Mouse (Mus musculus): Measurements from ENCODE around the gene Nek7. TPM values are rescaled to one million over a fixed set of nuclear protein-coding genes. Genes with fewer than 3 reads are reported as not detected.

Nek7 gene
- polyA plus RNA-seq, 1 experiment from 2014 or later: 13.8 TPM

GRCm38 (mm10) chr1:138487569-138487968 is 132.4 kb downstream of the Nek7 start:
- no peaks in the 10 kb centered on the region for H3K27me3 ChIP-seq
- ATAC-seq (ENCODE audit: low read depth): no peak
- no peaks in the 10 kb centered on the region for H3K9me3 ChIP-seq
- 89% methylated on average over 5 of the region's 5 CpGs for WGBS
- no peak overlapping the region for H3K4me3 ChIP-seq
- H3K27ac ChIP-seq (replicated peaks): no peak overlapping the region
- H3K4me1 ChIP-seq (replicated peaks): 0 out of 2 replicates have a peak, but pooled peaks cover 3% of the 10 kb centered on the region
- H3K9ac ChIP-seq: no peak overlapping the region
- H3K36me3 ChIP-seq: no peaks in the 10 kb centered on the region
- H3K4me2 ChIP-seq: no peak overlapping the region

- Histone ChIP-seq H3K36me3 (no peaks in the 10 kb centered on the region), H3K27ac (replicated peaks) (no peak overlapping the region), H3K4me2 (no peak overlapping the region), H3K9ac (no peak overlapping the region), H3K27me3 (no peaks in the 10 kb centered on the region), H3K4me3 (no peak overlapping the region), H3K9me3 (peaks cover 8% of the 10 kb centered on the region), H3K4me1 (replicated peaks) (no peaks in the 10 kb centered on the region)
- 89% methylated on average over 1 of the region's 1 CpGs for WGBS
- no peak for ATAC-seq (ENCODE audit: low read depth)
These were observed 139.2 kb downstream of the Nek7 start for GRCm38 (mm10) chr1:138480694-138481093.

- Histone ChIP-seq H3K9ac (no peak overlapping the region), H3K27me3 (no peaks in the 10 kb centered on the region), H3K4me3 (no peak overlapping the region), H3K4me2 (no peak overlapping the region), H3K9me3 (peaks cover 9% of the 10 kb centered on the region), H3K36me3 (no peaks in the 10 kb centered on the region), H3K4me1 (replicated peaks) (no peaks in the 10 kb centered on the region), H3K27ac (replicated peaks) (no peak overlapping the region)
- ATAC-seq (ENCODE audit: low read depth): no peak
- WGBS: 81% methylated on average over 2 of the region's 2 CpGs
These were observed 154.6 kb downstream of the Nek7 start for GRCm38 (mm10) chr1:138465352-138465751.

GRCm38 (mm10) chr1:138461425-138461824 is 158.5 kb downstream of the Nek7 start:
- no peak for ATAC-seq (ENCODE audit: low read depth)
- no peak overlapping the region for H3K9ac ChIP-seq
- WGBS: 92% methylated on average over 3 of the region's 3 CpGs
- no peaks in the 10 kb centered on the region for H3K4me1 ChIP-seq (replicated peaks)
- no peak overlapping the region for H3K4me3 ChIP-seq
- H3K4me2 ChIP-seq: no peak overlapping the region
- no peak overlapping the region for H3K27ac ChIP-seq (replicated peaks)
- no peaks in the 10 kb centered on the region for H3K36me3 ChIP-seq
- H3K27me3 ChIP-seq: no peaks in the 10 kb centered on the region
- H3K9me3 ChIP-seq: peaks cover 9% of the 10 kb centered on the region

GRCm38 (mm10) chr1:138449476-138449851 is 170.5 kb downstream of the Nek7 start:
- H3K27me3 ChIP-seq: no peaks in the 10 kb centered on the region
- H3K9me3 ChIP-seq: no peaks in the 10 kb centered on the region
- ATAC-seq (ENCODE audit: low read depth): no peak
- H3K4me2 ChIP-seq: no peak overlapping the region
- 0 out of 2 replicates have a peak, but pooled peaks cover 9% of the 10 kb centered on the region for H3K4me1 ChIP-seq (replicated peaks)
- no peaks in the 10 kb centered on the region for H3K36me3 ChIP-seq
- no peak overlapping the region for H3K4me3 ChIP-seq
- H3K9ac ChIP-seq: no peak overlapping the region
- H3K27ac ChIP-seq (replicated peaks): no peak overlapping the region
- 71% methylated on average over 2 of the region's 2 CpGs for WGBS

GRCm38 (mm10) chr1:138448635-138449475 is 171.1 kb downstream of the Nek7 start:
- Histone ChIP-seq H3K36me3 (no peaks in the 10 kb centered on the region), H3K9ac (no peak overlapping the region), H3K4me3 (no peak overlapping the region), H3K4me2 (peak overlapping the region; percentile 21), H3K27ac (replicated peaks) (no peak overlapping the region), H3K27me3 (no peaks in the 10 kb centered on the region), H3K9me3 (no peaks in the 10 kb centered on the region), H3K4me1 (replicated peaks) (0 out of 2 replicates have a peak, but pooled peaks cover 9% of the 10 kb centered on the region)
- 61% methylated on average over 15 of the region's 15 CpGs for WGBS
- ATAC-seq (ENCODE audit: low read depth): no peak

- WGBS: 78% methylated on average over 1 of the region's 1 CpGs
- no peaks in the 10 kb centered on the region for H3K9me3 ChIP-seq
These were observed 173.1 kb downstream of the Nek7 start for GRCm38 (mm10) chr1:138446846-138447245.

More at GRCm38 (mm10) chr1:138446846-138447245, 173.1 kb downstream of the Nek7 start:
- Histone ChIP-seq H3K9ac (no peak overlapping the region), H3K36me3 (no peaks in the 10 kb centered on the region), H3K27me3 (no peaks in the 10 kb centered on the region), H3K27ac (replicated peaks) (no peak overlapping the region), H3K4me3 (no peak overlapping the region), H3K4me2 (no peak overlapping the region), H3K4me1 (replicated peaks) (0 out of 2 replicates have a peak, but pooled peaks cover 9% of the 10 kb centered on the region)
- ATAC-seq (ENCODE audit: low read depth): no peak

Other genes starting within 250 kb of the Nek7 start
- gene Lhx9, start 228.4 kb upstream of the Nek7 start, polyA plus RNA-seq (2015; fragmentation: Nextera tagmentation; extraction: Ambion mirVana): 4.1 and 4.6 TPM in 2 replicates
- 30.7 and 31.0 TPM in 2 replicates for gene 2310009B15Rik, start 236.7 kb upstream of the Nek7 start, polyA plus RNA-seq (2015; fragmentation: Nextera tagmentation; extraction: Ambion mirVana)

Measured in neural tube, embryonic 13.5 days (tissue).